Mouse (Mus musculus) thymus, adult 2 months (tissue): ENCODE measurements around the gene Fgf11.

Source experiments
- CTCF ChIP-seq: fragments of 200-500 bp; IDR thresholded peaks from 2 replicates; pipeline ENCODE4 v1.5.1; 2012; ENCODE audit warnings: mild to moderate bottlenecking, control low read depth, low read length, moderate library complexity, borderline replicate concordance; ENCODE audit not compliant: control insufficient read depth, poor library complexity, insufficient read depth; ENCODE audit errors: extremely low read depth
- POLR2A ChIP-seq: fragments of 200-500 bp; IDR thresholded peaks from 2 replicates; pipeline ENCODE4 v1.6.1; 2012; ENCODE audit warnings: mild to moderate bottlenecking, low read length, control low read depth, moderate library complexity; ENCODE audit not compliant: control insufficient read depth, poor library complexity, insufficient read depth; ENCODE audit errors: extremely low read depth

GRCm38 (mm10) chr11:69757303-69758089, 44.2 kb downstream of the Fgf11 start:
- TF ChIP-seq CTCF (no peak), POLR2A (no peak)
